9 mouse cellular contexts compared by ENCODE assay signal in genomic region chr8:125282531-125282930, GRCm38 (mm10).
A peak's percentile ranks its signal among the peaks of the same experiment; 100 is the strongest.
DNase-seq lines count a peak whose midpoint lies in the region; ATAC-seq lines count a peak whose summit lies in the region.
"Had no signal": no experiment of that assay in that cellular context is flagged by ENCODE, and none has a peak within 500 bp of the region (broad histone marks: within the 10 kb centered on the region; RNA-seq: fewer than 3 reads in every experiment).

No protein-coding gene starts in this region.

- peak; percentile 17 for DNase-seq in hindbrain, embryonic 10.5 days (ENCODE audit: low spot score)
- peak; percentile 34 for DNase-seq in neural tube, embryonic 11.5 days (ENCODE audit: low spot score)
- DNase-seq in ovary, postnatal 14 days (ENCODE audit: low spot score): no peak

- H3K4me2 ChIP-seq in hindbrain, embryonic 12.5 days (replicated peaks): no peak overlapping the region
- no peak overlapping the region for H3K4me2 ChIP-seq in neural tube, embryonic 11.5 days (ENCODE audit: low read depth)
- H3K4me2 ChIP-seq in neural tube, embryonic 15.5 days: no peak overlapping the region
- no peak overlapping the region for H3K4me2 ChIP-seq in heart, embryonic 15.5 days
- H3K4me2 ChIP-seq in stomach, embryonic 14.5 days (replicated peaks; ENCODE audit: low read depth, low read length): no peak overlapping the region
- H3K4me2 ChIP-seq: hindbrain, embryonic 13.5 days had no signal

- 59% methylated on average over 7 of the region's 7 CpGs for WGBS in hindbrain, embryonic 10.5 days
- WGBS in hindbrain, embryonic 12.5 days: 45% methylated on average over 7 of the region's 7 CpGs
- WGBS in neural tube, embryonic 11.5 days: 56% methylated on average over 7 of the region's 7 CpGs
- WGBS in neural tube, embryonic 15.5 days: 57% methylated on average over 7 of the region's 7 CpGs
- WGBS in heart, embryonic 15.5 days: 18% methylated on average over 7 of the region's 7 CpGs
- WGBS in stomach, embryonic 14.5 days: 21% methylated on average over 7 of the region's 7 CpGs

- H3K4me3 ChIP-seq in hindbrain, embryonic 10.5 days: no peak overlapping the region
- H3K4me3 ChIP-seq in hindbrain, embryonic 12.5 days: no peak overlapping the region
- no peak overlapping the region for H3K4me3 ChIP-seq in neural tube, embryonic 11.5 days (ENCODE audit: low read depth, low read length)
- H3K4me3 ChIP-seq in neural tube, embryonic 15.5 days (replicated peaks): no peak overlapping the region
- H3K4me3 ChIP-seq in heart, embryonic 15.5 days: no peak overlapping the region
- H3K4me3 ChIP-seq in stomach, embryonic 14.5 days (ENCODE audit: low read depth, low read length): no peak overlapping the region
- H3K4me3 ChIP-seq: hindbrain, embryonic 13.5 days had no signal

- no peak for ATAC-seq in hindbrain, embryonic 12.5 days (ENCODE audit: low FRiP score)
- no peak for ATAC-seq in neural tube, embryonic 11.5 days (ENCODE audit: insufficient read depth, low FRiP score, low TSS enrichment)
- no peak for ATAC-seq in neural tube, embryonic 15.5 days (ENCODE audit: low FRiP score)
- peak; percentile 59 for ATAC-seq in heart, embryonic 15.5 days (replicated peaks; ENCODE audit: insufficient number of reproducible peaks, insufficient read depth, low FRiP score, low read depth)
- ATAC-seq in stomach, embryonic 14.5 days (ENCODE audit: insufficient number of reproducible peaks, insufficient read depth, low FRiP score, low read depth): 0 out of 2 replicates have a peak, but pooled peaks have one; percentile 46
- no peak for ATAC-seq in erythroblast, adult 5-6 weeks (replicated peaks; ENCODE audit: low FRiP score, poor library complexity, severe bottlenecking)

- H3K9me3 ChIP-seq in hindbrain, embryonic 10.5 days: no peaks in the 10 kb centered on the region
- H3K9me3 ChIP-seq in hindbrain, embryonic 12.5 days (replicated peaks): no peaks in the 10 kb centered on the region
- no peaks in the 10 kb centered on the region for H3K9me3 ChIP-seq in neural tube, embryonic 11.5 days (ENCODE audit: control insufficient read depth, low read length)
- H3K9me3 ChIP-seq in neural tube, embryonic 15.5 days (replicated peaks): no peaks in the 10 kb centered on the region
- no peaks in the 10 kb centered on the region for H3K9me3 ChIP-seq in heart, embryonic 15.5 days (replicated peaks)
- no peaks in the 10 kb centered on the region for H3K9me3 ChIP-seq in stomach, embryonic 14.5 days (ENCODE audit: control insufficient read depth, low read depth, low read length)
- H3K9me3 ChIP-seq: hindbrain, embryonic 13.5 days had no signal

- no peaks in the 10 kb centered on the region for H3K36me3 ChIP-seq in hindbrain, embryonic 10.5 days
- no peaks in the 10 kb centered on the region for H3K36me3 ChIP-seq in hindbrain, embryonic 12.5 days
- H3K36me3 ChIP-seq in neural tube, embryonic 11.5 days (ENCODE audit: control insufficient read depth, insufficient read depth, low read length): no peaks in the 10 kb centered on the region
- H3K36me3 ChIP-seq in neural tube, embryonic 15.5 days: no peaks in the 10 kb centered on the region
- H3K36me3 ChIP-seq in heart, embryonic 15.5 days: no peaks in the 10 kb centered on the region
- no peaks in the 10 kb centered on the region for H3K36me3 ChIP-seq in stomach, embryonic 14.5 days (ENCODE audit: control insufficient read depth, insufficient read depth, low read length)
- H3K36me3 ChIP-seq: hindbrain, embryonic 13.5 days had no signal

- H3K27ac ChIP-seq in hindbrain, embryonic 10.5 days: peak overlapping the region; percentile 35; the same call in 1 of the 2 replicates
- H3K27ac ChIP-seq in hindbrain, embryonic 12.5 days: no peak overlapping the region
- H3K27ac ChIP-seq in neural tube, embryonic 11.5 days (ENCODE audit: low read depth, low read length): no peak overlapping the region
- H3K27ac ChIP-seq in neural tube, embryonic 15.5 days (replicated peaks): no peak overlapping the region
- H3K27ac ChIP-seq in heart, embryonic 15.5 days: peak overlapping the region; percentile 24; the same call in 1 of the 2 replicates
- no peak overlapping the region for H3K27ac ChIP-seq in stomach, embryonic 14.5 days (ENCODE audit: low read length)
- H3K27ac ChIP-seq: hindbrain, embryonic 13.5 days had no signal

- H3K9ac ChIP-seq in hindbrain, embryonic 12.5 days: no peak overlapping the region
- no peak overlapping the region for H3K9ac ChIP-seq in neural tube, embryonic 11.5 days (ENCODE audit: low read length)
- no peak overlapping the region for H3K9ac ChIP-seq in neural tube, embryonic 15.5 days (replicated peaks)
- no peak overlapping the region for H3K9ac ChIP-seq in heart, embryonic 15.5 days
- no peak overlapping the region for H3K9ac ChIP-seq in stomach, embryonic 14.5 days (replicated peaks; ENCODE audit: low read depth, low read length)
- H3K9ac ChIP-seq: hindbrain, embryonic 13.5 days had no signal

- peaks cover 35% of the 10 kb centered on the region for H3K27me3 ChIP-seq in hindbrain, embryonic 10.5 days (ENCODE audit: insufficient read depth, poor library complexity, severe bottlenecking)
- no peaks in the 10 kb centered on the region for H3K27me3 ChIP-seq in hindbrain, embryonic 12.5 days
- peaks cover 3% of the 10 kb centered on the region; the same call in 1 of the 2 replicates for H3K27me3 ChIP-seq in neural tube, embryonic 11.5 days (ENCODE audit: control insufficient read depth, insufficient read depth, low read length)
- no peaks in the 10 kb centered on the region for H3K27me3 ChIP-seq in neural tube, embryonic 15.5 days (replicated peaks)
- H3K27me3 ChIP-seq in heart, embryonic 15.5 days: no peaks in the 10 kb centered on the region
- no peaks in the 10 kb centered on the region for H3K27me3 ChIP-seq in stomach, embryonic 14.5 days (ENCODE audit: control insufficient read depth, insufficient read depth, low read length)

- H3K4me1 ChIP-seq in hindbrain, embryonic 10.5 days (replicated peaks): peaks cover 52% of the 10 kb centered on the region
- H3K4me1 ChIP-seq in hindbrain, embryonic 12.5 days: peaks cover 24% of the 10 kb centered on the region
- H3K4me1 ChIP-seq in neural tube, embryonic 11.5 days (ENCODE audit: control insufficient read depth, insufficient read depth, low read length): peaks cover 9% of the 10 kb centered on the region
- peaks cover 20% of the 10 kb centered on the region for H3K4me1 ChIP-seq in neural tube, embryonic 15.5 days
- H3K4me1 ChIP-seq in heart, embryonic 15.5 days (replicated peaks): peaks cover 33% of the 10 kb centered on the region
- H3K4me1 ChIP-seq in stomach, embryonic 14.5 days (ENCODE audit: control insufficient read depth, insufficient read depth, low read length): peaks cover 11% of the 10 kb centered on the region

Comparison
In these comparisons a context has a peak if more than half of its experiments do, and no peak if none do; other contexts are left out.
1. H3K27ac ChIP-seq: peak in hindbrain, embryonic 10.5 days (single experiment) and heart, embryonic 15.5 days (single experiment); none in hindbrain, embryonic 12.5 days (single experiment), neural tube, embryonic 11.5 days (single experiment), neural tube, embryonic 15.5 days (single experiment) and stomach, embryonic 14.5 days (single experiment).
2. ATAC-seq: peak in heart, embryonic 15.5 days (single experiment) and stomach, embryonic 14.5 days (single experiment); none in hindbrain, embryonic 12.5 days (single experiment), neural tube, embryonic 11.5 days (single experiment), neural tube, embryonic 15.5 days (single experiment) and erythroblast, adult 5-6 weeks (single experiment).